Mouse (Mus musculus) stomach, embryonic 14.5 days (tissue): ENCODE results near the gene Plpp1. TPM values are rescaled to one million over a fixed set of nuclear protein-coding genes. Genes with fewer than 3 reads are reported as not detected.

Experiments used
- ATAC-seq: fragments of 200-750 bp; cut with Nextera tagmentation; 2 replicates; pipeline ENCODE4 v1.8.0; 2017; ENCODE audit warnings: low read depth, moderate TSS enrichment; ENCODE audit not compliant: insufficient number of reproducible peaks, insufficient read depth, low FRiP score
- H3K27ac ChIP-seq: fragments of 300-500 bp; sonication (generic); 2 replicates; pipeline ENCODE4 v1.5.1; 2014; ENCODE audit warnings: mild to moderate bottlenecking, low read length, moderate library complexity, mixed read lengths
- H3K27me3 ChIP-seq: fragments of 300-500 bp; sonication (generic); 2 replicates; pipeline ENCODE4 v1.6.1; 2014; ENCODE audit warnings: low read length, control low read depth, mixed read lengths; ENCODE audit not compliant: control insufficient read depth, insufficient read depth
- H3K36me3 ChIP-seq: fragments of 300-500 bp; sonication (generic); 2 replicates; pipeline ENCODE4 v1.6.1; 2014; ENCODE audit warnings: mild to moderate bottlenecking, control low read depth, low read length, moderate library complexity, mixed read lengths; ENCODE audit not compliant: control insufficient read depth, insufficient read depth
- H3K4me1 ChIP-seq: fragments of 300-500 bp; sonication (generic); 2 replicates; pipeline ENCODE4 v1.6.1; 2014; ENCODE audit warnings: low read length, control low read depth, mixed read lengths; ENCODE audit not compliant: control insufficient read depth, insufficient read depth
- H3K4me2 ChIP-seq: fragments of 300-500 bp; sonication (generic); replicated peaks from 2 replicates; pipeline ENCODE4 v1.6.1; 2014; ENCODE audit warnings: low read depth, low read length, control low read depth
- H3K4me3 ChIP-seq: fragments of 300-500 bp; sonication (generic); 2 replicates; pipeline ENCODE4 v1.5.1; 2014; ENCODE audit warnings: low read depth, low read length, control low read depth
- H3K9ac ChIP-seq: fragments of 300-500 bp; sonication (generic); replicated peaks from 2 replicates; pipeline ENCODE4 v1.6.1; 2014; ENCODE audit warnings: low read depth, mild to moderate bottlenecking, control low read depth, low read length, moderate library complexity, mixed read lengths
- H3K9me3 ChIP-seq: fragments of 300-500 bp; sonication (generic); 2 replicates; pipeline ENCODE4 v1.6.1; 2016; ENCODE audit warnings: low read depth, low read length, control low read depth; ENCODE audit not compliant: control insufficient read depth
- WGBS: fragments of 180-500 bp; shearing (Covaris S2); extraction: QIAGEN DNeasy Blood & Tissue Kit; methylation state at CpG from one replicate; pipeline ENCODE4 v1.1.7; 2014; 5-methylcytosine and 5-hydroxymethylcytosine counted together
- polyA plus RNA-seq: library from polyadenylated mRNA; unstranded; fragments of >200 nt; fragmentation: Nextera tagmentation; extraction: Ambion mirVana; gene quantifications from 2 replicates; pipeline ENCODE4 v1.2.1, GENCODE M21; 2014

The Plpp1 gene
- polyA plus RNA-seq, 1 experiment from 2014 or later: 97.1 TPM

DNA sequence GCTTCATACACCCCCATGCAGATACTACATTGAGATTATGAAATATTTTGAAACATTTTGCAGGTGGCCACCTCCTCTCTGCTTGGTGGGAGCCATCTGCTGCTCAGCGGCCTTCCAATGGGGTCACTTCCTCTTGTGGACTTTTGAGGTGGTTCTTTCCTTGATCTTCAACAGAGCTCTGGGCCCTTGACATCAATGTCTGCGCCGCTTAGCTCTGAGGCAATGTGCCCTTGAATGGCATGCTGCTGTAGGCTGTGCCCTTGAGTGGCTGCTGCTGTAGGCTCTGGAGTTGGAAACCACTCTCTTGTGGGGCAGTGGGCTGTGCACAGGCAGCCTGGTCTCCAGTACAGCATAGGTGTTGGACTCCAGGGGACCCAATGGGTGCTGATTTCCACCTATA lies 45.3 kb downstream of the Plpp1 start:
- no peak for ATAC-seq
- Histone ChIP-seq H3K27me3 (no peaks in the 10 kb centered on the region), H3K4me2 (no peak overlapping the region), H3K27ac (no peak overlapping the region), H3K36me3 (peaks cover 5% of the 10 kb centered on the region), H3K9ac (no peak overlapping the region), H3K4me1 (no peaks in the 10 kb centered on the region), H3K4me3 (no peak overlapping the region), H3K9me3 (no peaks in the 10 kb centered on the region)
- 99% methylated on average over 3 of the region's 3 CpGs for WGBS

DNA sequence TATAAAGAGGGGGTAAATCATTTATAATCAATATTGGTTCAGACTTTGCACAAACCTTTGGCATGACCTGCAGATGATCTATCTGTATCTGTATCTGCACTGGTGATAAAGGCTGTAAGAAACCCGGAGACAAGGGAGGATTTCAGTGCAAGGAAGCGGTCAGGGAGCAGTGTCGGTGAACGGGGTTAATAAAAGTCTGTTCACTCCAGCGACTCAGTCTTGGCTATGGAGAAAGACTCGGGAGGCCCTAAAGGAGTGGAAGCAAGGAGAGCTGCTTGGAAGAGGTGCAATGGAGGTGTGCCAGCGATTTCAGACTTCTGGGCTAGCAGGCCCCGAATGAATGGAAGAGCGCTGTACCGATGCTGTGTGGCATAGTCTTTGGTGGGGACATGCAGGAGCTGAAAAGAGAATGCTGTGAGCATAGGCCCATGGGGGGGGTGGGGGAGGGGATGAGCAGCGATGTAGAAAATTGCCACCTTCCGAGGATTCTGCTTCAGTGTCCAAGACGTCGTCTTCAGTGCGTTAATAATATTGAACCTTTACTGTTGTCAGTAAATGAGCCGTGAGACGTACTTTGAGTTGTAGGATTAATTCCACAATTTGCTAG lies 53.2 kb downstream of the Plpp1 start:
- Histone ChIP-seq H3K9me3 (no peaks in the 10 kb centered on the region), H3K36me3 (peaks cover 7% of the 10 kb centered on the region; the same call in 1 of the 2 replicates), H3K4me3 (no peak overlapping the region), H3K27ac (no peak overlapping the region), H3K27me3 (no peaks in the 10 kb centered on the region), H3K4me2 (no peak overlapping the region), H3K4me1 (no peaks in the 10 kb centered on the region), H3K9ac (no peak overlapping the region)
- no peak for ATAC-seq
- WGBS: 75% methylated on average over 17 of the region's 17 CpGs

DNA sequence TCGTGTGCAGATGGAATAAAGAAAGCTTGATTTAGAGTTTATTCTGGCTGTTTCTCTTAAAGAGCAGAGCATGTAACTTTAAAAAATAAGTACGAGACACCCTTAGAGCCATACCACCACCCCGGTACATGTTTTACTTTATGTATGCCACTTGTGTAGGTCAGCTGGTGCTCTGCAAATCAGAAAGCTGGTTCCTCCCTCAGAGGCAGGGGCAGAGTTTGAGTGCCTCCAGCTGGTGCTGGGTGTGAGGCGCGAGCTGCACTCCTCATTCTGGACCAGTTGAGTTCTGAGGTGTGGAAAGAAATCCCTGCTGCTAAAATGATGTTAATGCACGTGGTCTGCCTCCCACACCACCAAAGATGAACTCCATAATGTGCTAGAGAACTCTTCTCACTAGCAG lies 53.8 kb downstream of the Plpp1 start:
- no peaks in the 10 kb centered on the region for H3K9me3 ChIP-seq
- 68% methylated on average over 6 of the region's 6 CpGs for WGBS
- peaks cover 7% of the 10 kb centered on the region for H3K36me3 ChIP-seq
- H3K4me1 ChIP-seq: no peaks in the 10 kb centered on the region
- no peak overlapping the region for H3K4me3 ChIP-seq
- H3K27me3 ChIP-seq: no peaks in the 10 kb centered on the region
- no peak overlapping the region for H3K4me2 ChIP-seq
- H3K9ac ChIP-seq: no peak overlapping the region
- ATAC-seq: no peak
- H3K27ac ChIP-seq: no peak overlapping the region

DNA sequence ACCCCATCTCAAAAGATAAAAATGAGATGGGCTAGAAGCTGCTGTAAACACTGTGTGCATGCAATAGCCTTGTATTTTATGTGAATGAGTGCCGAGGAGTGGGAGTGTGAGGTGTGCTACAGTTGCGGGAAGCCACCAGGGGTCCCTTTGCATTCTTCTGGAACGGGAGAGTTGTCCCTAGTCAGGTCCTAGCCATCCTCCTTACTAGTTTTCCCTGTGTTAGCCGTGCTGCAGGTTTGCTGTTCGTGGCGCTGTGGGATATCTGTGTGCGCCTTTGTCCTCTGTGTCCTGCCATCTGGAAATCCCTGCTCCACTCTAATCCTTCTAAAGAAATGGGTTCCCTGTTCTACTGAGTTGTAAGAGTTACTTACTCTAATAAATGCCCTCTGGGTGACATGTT lies 57.3 kb downstream of the Plpp1 start:
- Histone ChIP-seq H3K27ac (no peak overlapping the region), H3K4me3 (no peak overlapping the region), H3K27me3 (no peaks in the 10 kb centered on the region), H3K4me1 (0 out of 2 replicates have a peak, but pooled peaks cover 6% of the 10 kb centered on the region), H3K9me3 (no peaks in the 10 kb centered on the region), H3K9ac (no peak overlapping the region), H3K36me3 (peaks cover 14% of the 10 kb centered on the region), H3K4me2 (no peak overlapping the region)
- 85% methylated on average over 7 of the region's 7 CpGs for WGBS
- no peak for ATAC-seq

DNA sequence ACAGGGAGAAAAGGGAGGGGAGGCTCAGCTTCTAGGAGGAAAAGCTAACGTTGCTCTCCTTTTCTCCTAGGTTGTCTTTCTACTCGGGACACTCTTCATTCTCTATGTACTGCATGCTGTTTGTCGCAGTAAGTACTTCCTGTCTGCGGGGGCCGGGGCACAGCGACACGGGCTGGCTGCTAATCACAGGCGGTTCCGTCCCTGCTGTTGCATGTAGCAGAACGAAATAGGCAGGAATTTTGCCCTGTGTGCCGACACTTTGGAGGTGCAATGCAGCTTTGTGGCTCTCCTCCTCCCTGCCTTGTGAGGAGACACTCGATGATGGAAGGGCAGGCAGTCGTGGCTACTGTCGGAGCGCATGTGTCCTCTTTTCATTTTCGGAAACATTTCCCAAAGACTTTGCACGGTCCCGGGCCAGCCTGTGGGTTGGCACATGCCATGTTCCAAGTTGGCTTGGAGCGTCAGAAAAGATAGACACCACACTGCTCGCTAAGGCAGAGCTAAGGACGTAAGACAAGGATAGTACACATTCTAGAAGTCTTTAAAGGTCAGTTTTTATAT lies 59.1 kb downstream of the Plpp1 start:
- H3K4me2 ChIP-seq: no peak overlapping the region
- no peak overlapping the region for H3K9ac ChIP-seq
- H3K4me1 ChIP-seq: 0 out of 2 replicates have a peak, but pooled peaks cover 6% of the 10 kb centered on the region
- H3K27me3 ChIP-seq: no peaks in the 10 kb centered on the region
- no peak overlapping the region for H3K4me3 ChIP-seq
- H3K27ac ChIP-seq: no peak overlapping the region
- ATAC-seq: no peak
- H3K36me3 ChIP-seq: peaks cover 14% of the 10 kb centered on the region
- H3K9me3 ChIP-seq: no peaks in the 10 kb centered on the region
- 87% methylated on average over 21 of the region's 21 CpGs for WGBS

DNA sequence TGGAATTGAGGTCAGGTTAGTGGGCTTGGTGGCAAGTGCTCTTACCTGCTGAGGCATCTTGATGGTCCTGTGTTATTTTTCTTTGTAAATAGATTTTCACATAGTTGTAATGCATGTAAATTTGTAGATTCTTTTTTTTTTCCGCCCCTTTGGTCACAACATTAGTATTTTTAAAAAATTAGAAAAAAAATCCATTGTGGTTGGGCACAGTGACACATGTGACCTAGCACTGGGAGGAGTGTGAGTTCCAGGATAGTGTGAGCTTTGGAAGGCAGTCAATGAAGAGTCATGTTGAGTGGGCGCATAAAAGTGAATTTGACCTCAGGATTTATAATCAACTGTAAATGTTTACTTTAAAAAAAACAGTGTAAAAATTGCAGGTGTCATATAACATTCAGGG lies 59.8 kb downstream of the Plpp1 start:
- Histone ChIP-seq H3K27ac (no peak overlapping the region), H3K4me3 (no peak overlapping the region), H3K9ac (no peak overlapping the region), H3K36me3 (peaks cover 17% of the 10 kb centered on the region), H3K9me3 (no peaks in the 10 kb centered on the region), H3K4me2 (no peak overlapping the region), H3K4me1 (0 out of 2 replicates have a peak, but pooled peaks cover 6% of the 10 kb centered on the region), H3K27me3 (no peaks in the 10 kb centered on the region)
- WGBS: 70% methylated on average over 2 of the region's 2 CpGs
- ATAC-seq: no peak

DNA sequence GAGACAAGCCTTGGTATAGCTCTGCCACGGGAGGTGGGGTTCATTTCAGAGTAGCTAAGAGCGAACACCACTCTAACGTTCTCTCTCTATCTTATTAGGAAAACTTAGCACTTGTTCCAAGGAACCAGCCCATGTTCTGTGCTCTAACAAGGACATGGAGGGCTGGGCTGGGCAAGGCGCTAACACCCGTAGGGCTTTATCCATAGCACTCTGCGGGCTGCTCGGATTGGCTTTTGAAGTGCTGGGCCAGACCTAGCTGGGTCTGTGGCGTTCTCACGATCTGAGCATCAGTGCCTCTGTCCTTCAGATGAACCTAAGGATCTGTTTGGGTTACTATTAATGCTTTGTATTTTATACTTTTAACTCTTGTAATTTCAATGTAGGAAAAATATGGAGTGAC lies 60.3 kb downstream of the Plpp1 start:
- no peak overlapping the region for H3K9ac ChIP-seq
- 88% methylated on average over 9 of the region's 9 CpGs for WGBS
- H3K4me2 ChIP-seq: no peak overlapping the region
- H3K36me3 ChIP-seq: peaks cover 23% of the 10 kb centered on the region
- no peak for ATAC-seq
- no peaks in the 10 kb centered on the region for H3K27me3 ChIP-seq
- H3K27ac ChIP-seq: no peak overlapping the region
- no peak overlapping the region for H3K4me3 ChIP-seq
- H3K9me3 ChIP-seq: no peaks in the 10 kb centered on the region
- H3K4me1 ChIP-seq: 0 out of 2 replicates have a peak, but pooled peaks cover 6% of the 10 kb centered on the region

DNA sequence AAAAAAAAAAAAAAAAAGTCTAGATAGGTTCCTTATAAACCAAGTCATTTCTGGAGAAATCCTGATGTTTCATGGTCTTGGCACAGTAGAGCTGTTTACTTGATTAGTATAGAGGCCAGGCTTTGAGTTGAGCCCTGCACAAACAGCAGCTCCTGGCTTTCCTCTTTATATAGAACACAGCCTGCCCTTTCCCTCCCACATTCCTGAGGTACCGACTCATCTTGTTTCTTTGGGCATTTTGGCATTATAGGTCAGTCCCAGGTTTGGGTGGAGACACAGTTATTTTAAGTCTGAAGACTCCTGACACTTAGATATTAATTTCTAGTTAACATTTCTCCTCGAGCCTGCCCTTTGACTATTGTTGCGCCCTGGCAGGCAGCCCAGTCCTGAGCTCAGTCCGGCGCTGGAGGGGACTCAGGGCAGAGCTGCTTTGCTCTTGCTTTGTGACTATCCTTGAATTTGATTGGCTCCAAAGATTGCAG lies 61.3 kb downstream of the Plpp1 start:
- H3K27me3 ChIP-seq: no peaks in the 10 kb centered on the region
- peak; percentile 50; the same call in 1 of the 2 replicates for ATAC-seq

More for the DNA sequence above, 61.3 kb downstream of the Plpp1 start:
- Histone ChIP-seq H3K4me1 (0 out of 2 replicates have a peak, but pooled peaks cover 6% of the 10 kb centered on the region), H3K4me2 (no peak overlapping the region), H3K27ac (no peak overlapping the region), H3K36me3 (peaks cover 30% of the 10 kb centered on the region), H3K4me3 (no peak overlapping the region), H3K9ac (no peak overlapping the region), H3K9me3 (no peaks in the 10 kb centered on the region)
- 28% methylated on average over 5 of the region's 5 CpGs for WGBS
